17 mouse cellular contexts compared by ENCODE assay signal in the genomic region with DNA sequence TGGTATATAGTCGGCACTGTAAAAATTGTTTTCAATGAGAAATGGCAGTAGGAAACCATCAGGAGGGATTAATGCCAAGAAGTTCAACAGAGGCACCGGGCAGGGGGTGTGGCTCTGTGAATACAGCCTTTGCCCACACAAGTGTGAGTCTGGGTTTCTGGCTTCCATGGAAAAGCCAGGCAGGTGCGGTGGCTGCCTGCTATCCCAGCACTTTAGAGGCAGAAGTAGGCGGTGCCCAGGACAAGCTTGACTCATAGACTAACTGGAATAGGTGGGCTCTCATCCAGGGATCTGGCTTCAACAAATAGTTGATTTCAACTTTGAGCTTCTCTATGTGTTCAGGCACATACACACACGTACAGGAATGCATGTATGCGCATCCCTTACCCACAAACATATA. TPM values are rescaled to one million over a fixed set of nuclear protein-coding genes. Genes with fewer than 3 reads are reported as not detected.
DNase-seq lines count a peak whose midpoint lies in the region; ATAC-seq lines count a peak whose summit lies in the region.
"Had no signal": no experiment of that assay in that cellular context is flagged by ENCODE, and none has a peak within 500 bp of the region (broad histone marks: within the 10 kb centered on the region; RNA-seq: fewer than 3 reads in every experiment).

No protein-coding gene starts in this region.

- H3K36me3 ChIP-seq in heart, embryonic 13.5 days = no peaks in the 10 kb centered on the region
- H3K36me3 ChIP-seq in lung, embryonic 16.5 days (ENCODE audit: control insufficient read depth, insufficient read depth, low read length) = no peaks in the 10 kb centered on the region
- no peaks in the 10 kb centered on the region for H3K36me3 ChIP-seq in hindbrain, embryonic 15.5 days
- H3K36me3 ChIP-seq: forebrain, embryonic 15.5 days; limb, embryonic 15.5 days had no signal

- no peaks in the 10 kb centered on the region for H3K9me3 ChIP-seq in heart, embryonic 13.5 days
- H3K9me3 ChIP-seq in lung, embryonic 16.5 days (ENCODE audit: control insufficient read depth, low read length) = no peaks in the 10 kb centered on the region
- H3K9me3 ChIP-seq in hindbrain, embryonic 15.5 days = no peaks in the 10 kb centered on the region
- H3K9me3 ChIP-seq: forebrain, embryonic 15.5 days; limb, embryonic 15.5 days had no signal

- no peak for ATAC-seq in heart, embryonic 13.5 days (ENCODE audit: extremely low read depth, insufficient number of reproducible peaks, low FRiP score, low TSS enrichment)
- peak; percentile 37; the same call in 1 of the 2 replicates for ATAC-seq in lung, embryonic 16.5 days (ENCODE audit: low read depth)
- no peak for ATAC-seq in hindbrain, embryonic 15.5 days (ENCODE audit: low FRiP score, low read depth)
- ATAC-seq: forebrain, embryonic 15.5 days; intestine, postnatal 0 days had no signal

- H3K27ac ChIP-seq in heart, embryonic 13.5 days (replicated peaks) = peak overlapping the region; percentile 6; the same call in 1 of the 2 replicates
- H3K27ac ChIP-seq in lung, embryonic 16.5 days (ENCODE audit: low read length) = peak overlapping the region; percentile 14; the same call in 1 of the 2 replicates
- H3K27ac ChIP-seq in hindbrain, embryonic 15.5 days (replicated peaks) = 0 out of 2 replicates have a peak overlapping the region, but pooled peaks have one; percentile 57
- H3K27ac ChIP-seq: forebrain, embryonic 15.5 days; limb, embryonic 15.5 days; liver, embryonic 14.5 days had no signal

- no peak overlapping the region for H3K4me3 ChIP-seq in heart, embryonic 13.5 days
- no peak overlapping the region for H3K4me3 ChIP-seq in lung, embryonic 16.5 days (ENCODE audit: low read length)
- no peak overlapping the region for H3K4me3 ChIP-seq in hindbrain, embryonic 15.5 days
- H3K4me3 ChIP-seq: forebrain, embryonic 15.5 days; limb, embryonic 15.5 days had no signal

- no peak overlapping the region for H3K4me2 ChIP-seq in heart, embryonic 13.5 days
- H3K4me2 ChIP-seq in lung, embryonic 16.5 days (ENCODE audit: low read depth, low read length) = no peak overlapping the region
- no peak overlapping the region for H3K4me2 ChIP-seq in hindbrain, embryonic 15.5 days
- H3K4me2 ChIP-seq: forebrain, embryonic 15.5 days; limb, embryonic 15.5 days; midbrain, embryonic 11.5 days had no signal

- intact Hi-C loops in heart, postnatal 25 days (cut with DNase I) = loop anchor here (5.0 kb wide), 1 partner anchor 91 kb away; no protein-coding TSS in a partner anchor

- no peak for DNase-seq in heart, postnatal 25 days (ENCODE audit: low spot score)
- DNase-seq in lung, postnatal 4 days = no peak
- DNase-seq in kidney, adult 9 months = no peak
- no peak for DNase-seq in right cerebral cortex, postnatal 14 days
- DNase-seq: adrenal gland, postnatal 25 days; cerebellum, adult 8-10 months; cerebellum, postnatal 36 days; gastrocnemius, postnatal 25 days; left cerebral cortex, postnatal 4 days had no signal

- 80% methylated on average over 6 of the region's 6 CpGs for WGBS in heart, embryonic 13.5 days
- WGBS in lung, embryonic 16.5 days = 56% methylated on average over 6 of the region's 6 CpGs
- 75% methylated on average over 6 of the region's 6 CpGs for WGBS in hindbrain, embryonic 15.5 days

- peaks cover 17% of the 10 kb centered on the region for H3K27me3 ChIP-seq in heart, embryonic 13.5 days (replicated peaks)
- no peaks in the 10 kb centered on the region for H3K27me3 ChIP-seq in lung, embryonic 16.5 days (ENCODE audit: control insufficient read depth, insufficient read depth, low read depth, low read length)
- no peaks in the 10 kb centered on the region for H3K27me3 ChIP-seq in hindbrain, embryonic 15.5 days
- H3K27me3 ChIP-seq: forebrain, embryonic 15.5 days; limb, embryonic 15.5 days had no signal

- no peak overlapping the region for H3K9ac ChIP-seq in heart, embryonic 13.5 days
- H3K9ac ChIP-seq in lung, embryonic 16.5 days (ENCODE audit: low read length) = no peak overlapping the region
- no peak overlapping the region for H3K9ac ChIP-seq in hindbrain, embryonic 15.5 days
- H3K9ac ChIP-seq: forebrain, embryonic 15.5 days; limb, embryonic 15.5 days; liver, embryonic 14.5 days had no signal

- H3K4me1 ChIP-seq in heart, embryonic 13.5 days = peaks cover 37% of the 10 kb centered on the region
- peaks cover 56% of the 10 kb centered on the region for H3K4me1 ChIP-seq in lung, embryonic 16.5 days (replicated peaks; ENCODE audit: control insufficient read depth, insufficient read depth, low read length)
- H3K4me1 ChIP-seq in hindbrain, embryonic 15.5 days (replicated peaks) = peaks cover 40% of the 10 kb centered on the region

RNA-seq across cellular contexts. Expression of a gene that starts 55.4 kb away (rescaled TPM):
- 24.6 and 25.1 TPM in 2 replicates for polyA plus RNA-seq in heart, embryonic 13.5 days (2015; fragmentation: Nextera tagmentation; extraction: Ambion mirVana)
- total RNA-seq in heart, postnatal 25 days (2021) = 100 to 1,000 TPM; 210 to 274 TPM
- 97.4 and 109 TPM in 2 replicates for polyA plus RNA-seq in lung, embryonic 16.5 days (2015; fragmentation: Nextera tagmentation; extraction: Ambion mirVana)
- 49.3 and 50.7 TPM in 2 replicates for polyA plus RNA-seq in hindbrain, embryonic 15.5 days (2015; fragmentation: Nextera tagmentation; extraction: Ambion mirVana)

Comparison
In these comparisons a context has a peak if more than half of its experiments do, and no peak if none do; other contexts are left out.
1. H3K27ac ChIP-seq: peak in every context shown above with its lines; median percentile 57 in hindbrain, embryonic 15.5 days; 14 in lung, embryonic 16.5 days; 6 in heart, embryonic 13.5 days.